Mouse (Mus musculus) adrenal gland, adult (tissue): ENCODE measurements around the gene Wdr91.
A peak's percentile ranks its signal among the peaks of the same experiment; 100 is the strongest.

Experiments
- DNase-seq, 2 experiments: peaks; one replicate each; pipeline ENCODE4 v3.0.0; 2022 to 2023; ENCODE audit warnings: low spot score in 1 of 2; ENCODE audit not compliant: inconsistent age in 2 of 2

Gene Wdr91

GRCm38 (mm10) chr6:34919956-34920355, 9.3 kb upstream of the Wdr91 start, which contains the start of gene Stra8:
TSS of gene Stra8 (plus strand) at chr6:34920163.
- no peak for DNase-seq

DNA sequence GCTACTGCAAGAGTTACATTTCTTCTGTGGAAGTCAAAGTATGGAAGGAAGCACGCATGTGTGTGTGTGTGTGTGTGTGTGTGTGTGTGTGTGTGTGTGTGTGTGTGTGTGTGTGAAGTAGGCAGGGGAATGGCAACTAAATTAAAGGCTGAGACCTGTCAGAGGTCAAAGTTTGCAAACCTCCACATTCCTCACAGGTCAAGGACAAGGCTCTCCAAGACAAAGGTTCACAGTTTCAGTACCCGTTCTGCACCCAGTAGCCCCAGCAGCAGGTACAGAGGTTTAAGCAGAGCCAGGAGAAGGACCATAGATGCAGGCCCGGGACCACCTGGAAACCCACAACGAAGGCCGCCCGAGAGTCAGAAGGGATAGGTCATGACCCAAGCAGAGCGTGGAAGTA, 8.5 kb upstream of the Wdr91 start:
- DNase-seq, result no peak

DNA sequence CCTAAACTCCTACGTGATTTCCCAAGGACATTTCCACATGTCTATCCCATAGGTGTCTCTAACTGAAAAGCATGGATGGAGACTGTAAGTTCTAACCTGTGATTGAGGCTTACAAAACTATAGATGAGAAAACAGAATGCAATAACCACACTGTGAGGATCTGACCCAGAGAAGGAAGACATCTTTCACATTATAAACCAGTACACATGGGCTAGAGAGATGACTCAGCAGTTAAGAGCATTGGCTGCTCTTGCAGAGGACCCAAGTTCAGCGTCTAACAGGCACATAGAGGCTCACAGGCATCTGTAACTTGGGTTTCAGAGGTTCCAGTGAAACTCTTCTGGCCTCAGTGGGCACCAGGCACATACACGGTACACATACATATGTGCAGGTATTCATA, 3.8 kb upstream of the Wdr91 start:
- DNase-seq, result no peak

DNA sequence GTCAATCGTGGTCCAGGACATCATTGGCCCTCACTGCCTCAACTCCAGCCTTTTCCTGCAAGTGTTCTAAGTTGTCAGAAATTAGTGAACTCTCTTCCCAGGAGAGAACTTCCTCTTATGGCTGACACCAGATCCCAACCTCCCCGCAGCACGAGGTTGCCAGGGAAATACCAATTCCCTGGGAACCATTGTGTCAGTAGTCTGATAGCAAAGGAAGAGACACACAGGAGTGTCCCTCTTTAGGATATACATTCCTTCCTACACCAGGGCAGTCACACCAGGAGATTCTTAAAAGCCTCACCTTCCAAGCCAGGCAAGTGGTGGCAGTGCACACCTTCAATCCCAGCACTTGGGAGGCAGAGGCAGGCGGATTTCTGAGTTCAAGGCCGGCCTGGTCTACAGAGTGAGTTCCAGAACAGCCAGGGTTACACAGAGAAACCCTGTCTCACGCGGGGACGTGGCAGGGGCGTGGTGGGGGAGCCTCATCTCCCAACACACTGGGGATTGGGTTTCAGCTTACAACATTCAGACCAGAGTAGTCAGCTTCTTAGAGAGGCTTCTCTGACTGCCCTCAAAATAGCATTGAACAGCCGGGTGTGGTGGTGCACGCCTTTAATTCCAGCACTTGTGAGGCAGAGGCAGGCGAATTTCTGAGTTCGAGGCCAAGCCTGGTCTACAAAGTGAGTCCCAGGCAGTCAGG, 2.8 kb upstream of the Wdr91 start:
- no peak for DNase-seq

GRCm38 (mm10) chr6:34909631-34910345, 888 bp downstream of the Wdr91 start:
- DNase-seq, result peak in 1 of 2 experiments; percentile 41

GRCm38 (mm10) chr6:34907696-34908260, 2.9 kb downstream of the Wdr91 start:
- no peak for DNase-seq

DNA sequence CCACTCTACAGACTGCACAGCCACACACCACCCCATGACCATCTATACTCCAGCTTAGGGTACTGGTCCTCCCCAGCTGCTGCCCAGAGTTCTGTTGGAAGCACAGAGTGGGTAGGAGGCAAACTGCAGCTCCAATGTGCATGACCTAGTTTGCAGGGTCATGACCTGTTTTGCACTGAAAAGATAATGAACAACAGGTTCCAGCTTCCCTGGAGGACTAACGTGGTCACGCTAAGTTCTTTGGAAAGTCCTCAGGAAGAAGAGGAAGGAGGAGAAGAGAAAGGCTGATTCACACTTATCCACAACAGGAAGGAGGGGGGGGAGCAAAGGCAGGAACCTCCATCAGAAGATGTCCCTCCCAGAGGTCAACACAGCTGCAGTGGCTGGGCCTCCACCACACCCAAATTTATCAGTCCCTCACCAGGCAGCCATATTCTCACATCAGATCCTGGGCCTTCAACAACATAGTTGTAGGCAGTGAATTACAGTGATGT, 3.5 kb downstream of the Wdr91 start:
- no peak for DNase-seq

- no peak for DNase-seq
Measured at GRCm38 (mm10) chr6:34906661-34907060, 4.0 kb downstream of the Wdr91 start.

GRCm38 (mm10) chr6:34906125-34906524, 4.6 kb downstream of the Wdr91 start:
- DNase-seq, result no peak

- DNase-seq, result no peak
Measured at GRCm38 (mm10) chr6:34904361-34904760, 6.3 kb downstream of the Wdr91 start.

DNA sequence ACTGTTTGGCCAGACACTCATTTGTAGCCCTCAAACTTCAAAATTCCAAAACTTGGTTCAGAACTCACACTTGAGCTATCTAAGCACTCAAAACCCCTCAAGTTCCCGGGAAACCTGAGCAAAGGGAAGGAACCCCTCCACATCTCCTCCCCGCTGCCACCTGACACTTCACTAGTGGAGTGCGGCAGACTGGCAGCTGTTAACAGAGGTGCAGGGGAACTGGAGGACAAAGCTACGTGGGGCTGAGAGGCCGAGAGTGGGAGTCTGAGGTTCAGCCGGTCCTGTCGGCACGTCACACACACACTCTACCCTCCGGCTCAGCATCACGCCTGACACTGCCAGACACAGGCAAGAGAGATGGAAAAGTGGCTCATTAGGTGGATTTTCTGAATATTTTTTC, 6.8 kb downstream of the Wdr91 start:
- DNase-seq, result no peak

GRCm38 (mm10) chr6:34903441-34903840, 7.2 kb downstream of the Wdr91 start:
- no peak for DNase-seq

DNA sequence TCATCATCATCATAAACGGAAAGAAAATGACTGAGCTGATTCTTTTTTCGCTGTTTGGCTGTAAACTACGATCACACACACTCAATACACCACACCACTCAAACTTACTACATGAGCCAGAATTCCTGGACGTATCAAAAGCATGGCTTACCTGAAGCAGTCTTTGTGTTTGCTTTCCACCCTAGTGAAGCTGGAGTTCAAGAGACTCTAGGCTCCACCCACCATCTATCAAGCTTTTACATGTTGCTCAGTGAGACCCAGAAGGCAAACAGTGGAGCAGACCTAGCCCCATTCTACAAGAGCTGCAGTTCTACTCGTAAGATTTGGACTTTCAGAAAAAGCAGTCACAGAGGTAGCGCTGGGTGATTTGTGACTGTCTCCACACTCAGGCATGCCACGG, 8.1 kb downstream of the Wdr91 start:
- no peak for DNase-seq

DNA sequence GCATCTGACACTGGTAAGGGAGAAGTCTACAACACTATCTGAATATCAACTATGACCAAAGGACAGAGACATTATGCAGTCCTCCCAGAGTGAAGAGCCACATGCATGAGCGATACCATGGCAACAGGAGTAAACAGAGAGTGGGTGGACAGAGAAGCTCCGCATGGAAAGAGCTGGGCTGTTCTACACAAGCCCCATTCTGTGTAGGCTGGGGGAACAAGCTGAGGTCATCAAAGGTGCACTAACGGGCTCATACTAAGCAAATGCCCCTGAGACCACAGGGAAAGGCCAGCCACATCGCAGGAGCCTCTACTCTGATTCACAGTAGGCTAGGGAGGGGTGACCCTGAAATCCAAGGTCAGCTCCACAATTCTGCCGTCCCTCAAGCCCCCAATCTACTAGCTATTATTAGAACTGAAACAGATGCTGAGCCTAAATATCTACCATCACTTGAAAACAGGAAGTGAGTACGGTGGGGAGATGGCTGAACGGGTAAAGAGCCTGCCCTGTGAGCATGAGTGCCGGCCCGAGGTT, 8.7 kb downstream of the Wdr91 start:
- DNase-seq, result peak in 1 of 2 experiments; percentile 48

GRCm38 (mm10) chr6:34900990-34901389, 9.7 kb downstream of the Wdr91 start:
- DNase-seq, result no peak

- DNase-seq, result peak; percentile 46 to 66
Measured at GRCm38 (mm10) chr6:34899127-34899526, 11.5 kb downstream of the Wdr91 start.

DNA sequence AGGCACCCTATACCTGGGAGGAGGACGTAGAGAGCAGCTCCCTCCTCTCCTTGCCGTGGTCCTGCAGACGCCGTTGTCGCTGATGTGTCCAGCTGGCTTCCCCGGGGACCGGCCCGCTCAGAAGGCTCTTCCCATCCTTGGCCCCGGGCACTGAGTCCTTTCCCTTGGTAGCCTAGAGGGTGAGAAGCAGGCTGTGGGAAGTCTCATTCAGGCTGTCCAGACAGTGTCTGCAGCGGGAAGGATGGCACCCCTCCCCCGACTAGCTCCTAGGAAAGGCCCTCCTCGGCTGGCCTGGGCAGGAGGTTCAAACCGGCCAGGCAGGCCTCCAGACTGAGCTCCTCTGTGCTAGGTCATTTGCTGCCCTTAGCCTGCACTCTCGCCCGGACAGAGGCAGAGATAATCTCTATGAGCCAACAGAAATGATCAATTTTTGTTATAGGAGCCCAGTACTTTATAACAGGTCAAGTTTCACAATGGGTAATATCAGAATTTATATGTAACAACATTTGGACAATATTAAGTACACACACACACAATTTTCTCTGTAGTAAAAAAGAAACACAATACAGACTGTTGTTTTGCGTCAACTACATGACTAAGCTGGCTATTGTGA, 14.4 kb downstream of the Wdr91 start:
- no peak for DNase-seq

- no peak for DNase-seq
Measured at GRCm38 (mm10) chr6:34895569-34895968, 15.1 kb downstream of the Wdr91 start.

- DNase-seq, result no peak
Measured at GRCm38 (mm10) chr6:34889185-34889584, 21.5 kb downstream of the Wdr91 start.

DNA sequence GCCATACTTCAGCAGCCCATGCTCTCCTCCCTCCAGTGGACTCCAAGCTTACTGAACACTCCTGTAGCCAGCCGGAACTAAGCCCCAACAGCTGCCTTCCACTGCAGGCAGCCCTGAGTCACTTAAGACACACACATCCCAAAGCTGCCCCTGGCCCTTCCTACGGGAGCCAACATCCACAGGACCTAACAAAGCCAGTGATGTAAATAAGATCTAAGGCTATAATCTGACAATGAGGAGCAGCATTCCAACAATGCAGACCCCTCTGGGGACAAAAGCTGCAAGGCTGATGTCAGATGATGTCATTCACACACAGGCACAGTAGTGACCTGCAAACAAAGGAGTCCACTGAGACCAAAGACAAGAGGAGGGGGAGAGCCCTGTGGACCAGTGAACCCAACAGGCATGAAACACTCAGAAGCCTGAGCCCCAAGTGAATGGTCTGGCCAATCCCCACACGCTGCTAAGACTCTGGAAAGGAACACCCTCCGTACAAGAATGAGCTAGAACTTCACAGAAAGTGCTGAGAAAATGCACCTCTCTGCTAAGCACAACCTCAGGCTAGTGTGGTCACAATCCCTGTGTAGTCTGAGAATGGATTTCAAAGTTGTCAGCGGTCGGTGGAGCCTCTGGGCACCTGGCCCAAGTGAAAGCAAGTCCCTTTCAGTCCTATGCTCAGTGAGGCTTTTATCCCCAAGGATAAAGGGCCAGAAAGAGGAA, 23.4 kb downstream of the Wdr91 start:
- DNase-seq, result no peak

GRCm38 (mm10) chr6:34884724-34885123, 26.0 kb downstream of the Wdr91 start:
- DNase-seq, result no peak
